Mouse (Mus musculus): Measurements from ENCODE around the gene Dnajb5. TPM values are rescaled to one million over a fixed set of nuclear protein-coding genes. Genes with fewer than 3 reads are reported as not detected.
A peak's percentile ranks its signal among the peaks of the same experiment; 100 is the strongest.
"Not testable (repeated sequence)": the region's sequence is repeated elsewhere in the genome, so short reads cannot be mapped to it uniquely, and the experiment has no call there.

Gene Dnajb5
- polyA plus RNA-seq, 1 experiment from 2014 or later = 7.6 TPM

DNA sequence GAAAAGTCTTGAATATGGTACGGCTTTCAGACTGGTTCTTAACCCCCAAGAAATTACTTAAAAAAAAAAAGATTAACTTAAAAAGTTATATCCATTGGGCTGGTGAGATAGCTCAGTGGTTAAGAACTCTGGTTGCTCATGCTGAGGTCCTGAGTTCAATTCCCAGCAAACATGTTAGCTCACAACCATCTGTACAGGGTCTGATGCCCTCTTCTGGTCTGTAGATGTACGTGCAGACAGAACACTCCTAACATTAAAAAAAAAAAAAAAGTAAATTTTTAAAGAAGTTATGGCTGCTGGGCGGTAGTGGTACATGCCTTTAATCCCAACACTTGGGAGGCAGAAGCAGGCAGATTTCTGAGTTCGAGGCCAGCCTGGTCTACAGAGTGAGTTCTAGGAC lies 28.4 kb downstream of the Dnajb5 start:
- peaks cover 20% of the 10 kb centered on the region; the same call in 1 of the 2 replicates for H3K36me3 ChIP-seq

DNA sequence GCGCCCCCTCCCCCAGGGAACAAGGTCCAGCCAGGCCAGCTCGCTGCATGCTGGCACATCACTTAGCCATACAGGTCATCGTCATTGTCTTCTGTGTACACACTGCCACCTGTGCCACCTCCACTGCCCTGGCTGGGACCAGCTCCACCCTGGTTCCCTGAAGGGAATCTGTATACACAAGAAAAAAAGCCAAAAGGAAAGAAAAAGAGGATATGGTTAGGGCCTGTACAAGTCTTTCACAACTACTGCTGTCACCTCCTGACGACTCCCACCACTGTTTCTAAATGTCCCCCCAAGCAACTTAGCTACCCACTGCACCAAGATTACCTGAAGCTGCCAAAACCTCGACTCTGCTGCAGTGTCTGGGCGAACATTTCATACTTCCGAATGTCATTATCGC lies 30.9 kb downstream of the Dnajb5 start:
- not testable (repeated sequence) for H3K27ac ChIP-seq; H3K4me1 ChIP-seq; H3K27me3 ChIP-seq (replicated peaks); H3K9ac ChIP-seq; H3K4me3 ChIP-seq (replicated peaks); H3K9me3 ChIP-seq; ATAC-seq (ENCODE audit: insufficient read depth, low FRiP score, low read depth); H3K4me2 ChIP-seq
- WGBS = 89% methylated on average over 8 of the region's 8 CpGs
- peaks cover 40% of the 10 kb centered on the region for H3K36me3 ChIP-seq

More for the DNA sequence above, 28.4 kb downstream of the Dnajb5 start:
- H3K9ac ChIP-seq = no peak overlapping the region
- WGBS = 91% methylated on average over 4 of the region's 4 CpGs
- no peak overlapping the region for H3K27ac ChIP-seq
- H3K4me3 ChIP-seq (replicated peaks) = no peak overlapping the region
- no peaks in the 10 kb centered on the region for H3K27me3 ChIP-seq (replicated peaks)
- H3K9me3 ChIP-seq = no peaks in the 10 kb centered on the region
- H3K4me1 ChIP-seq = no peaks in the 10 kb centered on the region
- no peak for ATAC-seq (ENCODE audit: insufficient read depth, low FRiP score, low read depth)
- no peak overlapping the region for H3K4me2 ChIP-seq

- Histone ChIP-seq H3K36me3 (peaks cover 71% of the 10 kb centered on the region), H3K9ac (no peak overlapping the region), H3K9me3 (no peaks in the 10 kb centered on the region), H3K27ac (no peak overlapping the region), H3K27me3 (replicated peaks) (no peaks in the 10 kb centered on the region), H3K4me1 (no peaks in the 10 kb centered on the region), H3K4me2 (no peak overlapping the region), H3K4me3 (replicated peaks) (no peak overlapping the region)
- WGBS = 65% methylated on average over 1 of the region's 1 CpGs
- ATAC-seq (ENCODE audit: insufficient read depth, low FRiP score, low read depth) = no peak
These were observed 38.7 kb downstream of the Dnajb5 start for GRCm38 (mm10) chr4:42988296-42988695.

DNA sequence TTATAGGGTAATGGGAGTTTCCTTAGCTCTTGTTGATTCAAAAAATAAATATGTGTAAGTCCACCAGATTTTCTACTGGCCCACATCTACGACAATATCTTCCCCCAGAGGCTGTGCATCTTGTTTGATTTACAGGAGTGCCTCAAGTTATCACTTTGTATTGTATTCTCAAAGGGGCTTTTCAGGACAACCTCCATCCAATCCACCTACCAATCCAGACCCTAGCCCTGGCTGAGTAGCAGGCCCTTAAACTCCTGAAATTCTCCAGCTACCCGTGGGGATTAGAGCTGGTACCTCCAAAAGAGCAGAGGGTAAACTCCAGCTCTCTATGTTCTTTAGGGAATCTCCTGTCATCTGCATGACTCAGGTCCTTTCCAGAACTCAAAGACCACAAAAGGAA lies 48.4 kb downstream of the Dnajb5 start:
- no peak for ATAC-seq (ENCODE audit: insufficient read depth, low FRiP score, low read depth)
- Histone ChIP-seq H3K4me2 (peak overlapping the region; percentile 60), H3K9ac (no peak overlapping the region), H3K27ac (no peak overlapping the region), H3K4me1 (peaks cover 9% of the 10 kb centered on the region), H3K9me3 (no peaks in the 10 kb centered on the region), H3K36me3 (peaks cover 16% of the 10 kb centered on the region), H3K27me3 (replicated peaks) (no peaks in the 10 kb centered on the region), H3K4me3 (replicated peaks) (peak overlapping the region; percentile 67)
- 46% methylated on average over 2 of the region's 2 CpGs for WGBS

DNA sequence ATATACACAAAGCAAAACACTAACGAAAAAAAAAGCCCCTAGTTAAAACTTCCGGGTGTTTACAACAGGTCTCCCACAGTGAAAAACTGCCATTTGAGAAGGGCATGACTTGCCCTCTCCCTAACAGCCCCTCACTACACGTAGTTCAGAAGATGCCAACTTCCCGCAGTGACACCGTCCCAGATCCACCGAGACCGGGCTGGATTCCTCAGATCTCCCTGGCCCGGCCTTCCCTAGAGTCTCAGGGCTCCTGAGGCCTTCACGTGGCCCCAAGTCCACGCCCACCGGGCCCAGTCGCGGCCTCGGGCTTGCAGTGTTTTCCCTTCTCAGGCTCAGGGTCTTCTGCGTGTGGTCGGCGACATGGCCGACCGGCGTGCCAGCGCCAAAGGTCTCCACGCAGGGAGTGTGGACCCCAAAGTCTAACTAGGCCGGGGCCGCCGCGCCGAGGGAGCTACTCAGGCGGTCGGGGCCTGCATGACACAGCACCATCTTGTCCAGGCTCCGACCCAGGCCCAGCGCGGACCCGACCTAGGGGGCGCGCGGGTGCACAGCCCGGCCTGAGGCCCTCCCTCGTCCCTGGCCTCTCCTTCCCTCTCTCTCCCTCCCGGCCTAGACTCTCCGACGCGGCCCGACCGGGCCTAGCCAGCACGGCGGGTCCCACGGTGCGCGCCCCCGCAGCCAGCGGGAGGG lies 50.0 kb downstream of the Dnajb5 start:
- H3K9me3 ChIP-seq = no peaks in the 10 kb centered on the region
- H3K4me1 ChIP-seq = peaks cover 9% of the 10 kb centered on the region
- peak overlapping the region; percentile 99 for H3K27ac ChIP-seq
- peak overlapping the region; percentile 97 for H3K9ac ChIP-seq
- H3K4me3 ChIP-seq (replicated peaks) = peak overlapping the region; percentile 67
- H3K36me3 ChIP-seq = peaks cover 6% of the 10 kb centered on the region; the same call in 1 of the 2 replicates
- under 1% methylated on average over 51 of the region's 51 CpGs for WGBS
- no peaks in the 10 kb centered on the region for H3K27me3 ChIP-seq (replicated peaks)
- peak; percentile 70 for ATAC-seq (ENCODE audit: insufficient read depth, low FRiP score, low read depth)
- H3K4me2 ChIP-seq = peak overlapping the region; percentile 60

DNA sequence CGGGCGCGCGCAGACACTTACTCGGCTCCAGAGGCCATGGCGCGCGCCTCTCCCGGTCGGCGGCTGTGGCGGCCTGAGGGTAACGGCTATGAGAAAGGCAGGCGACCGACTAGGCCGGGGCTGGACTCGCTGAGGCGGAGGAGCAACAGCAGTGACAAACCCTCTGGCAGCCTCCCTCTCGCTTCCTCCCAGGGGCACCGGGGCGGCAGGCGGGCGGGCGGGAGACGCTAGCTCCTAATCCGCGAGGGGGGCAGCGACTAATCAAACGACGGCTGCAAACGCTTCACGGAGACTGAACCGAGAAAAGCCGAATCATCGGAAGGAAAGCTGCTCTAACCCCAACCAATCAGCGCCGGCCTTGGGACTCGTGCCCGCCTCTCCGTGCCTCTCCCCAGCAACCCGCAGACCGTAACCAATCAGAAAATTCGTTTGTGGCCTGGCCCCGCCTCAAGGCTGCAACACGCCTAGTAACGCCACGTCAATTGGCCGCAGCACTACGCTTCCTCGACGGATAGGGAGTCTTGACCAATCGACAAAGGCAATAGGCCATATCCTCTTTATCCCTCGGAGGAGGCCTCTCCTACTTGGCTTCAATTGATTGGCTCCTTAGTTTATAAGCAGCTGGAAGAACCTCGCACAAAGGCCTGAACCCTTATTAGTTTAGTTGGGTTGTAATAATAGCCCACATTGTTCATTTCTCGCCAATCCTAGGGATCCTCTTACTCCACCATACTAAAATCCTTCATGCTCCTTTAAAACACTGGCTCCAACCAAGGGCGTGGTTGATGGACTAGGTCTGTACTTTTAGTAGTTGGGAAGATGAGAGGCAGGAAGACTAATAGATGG lies 50.8 kb downstream of the Dnajb5 start, which contains the start of gene Vcp:
Gene Vcp, minus strand, starts transcription at position 367 of the 846 bp plus-strand sequence.
- under 1% methylated on average over 51 of the region's 56 CpGs for WGBS
- H3K9me3 ChIP-seq; H3K27me3 ChIP-seq (replicated peaks); H3K4me1 ChIP-seq; H3K36me3 ChIP-seq: not testable (repeated sequence)
- Histone ChIP-seq H3K27ac (peak within 1 kb of the TSS; percentile 99), H3K9ac (peak within 1 kb of the TSS; percentile 97), H3K4me3 (replicated peaks) (peak within 1 kb of the TSS; percentile 67), H3K4me2 (peak within 1 kb of the TSS; percentile 60)
- ATAC-seq (ENCODE audit: insufficient read depth, low FRiP score, low read depth) = peak; percentile 98

GRCm38 (mm10) chr4:43001272-43001671 lies 51.7 kb downstream of the Dnajb5 start:
- H3K9ac ChIP-seq = no peak overlapping the region
- H3K4me1 ChIP-seq = peaks cover 9% of the 10 kb centered on the region
- no peaks in the 10 kb centered on the region for H3K27me3 ChIP-seq (replicated peaks)
- ATAC-seq (ENCODE audit: insufficient read depth, low FRiP score, low read depth) = no peak
- no peaks in the 10 kb centered on the region for H3K9me3 ChIP-seq
- H3K4me3 ChIP-seq (replicated peaks) = no peak overlapping the region
- H3K27ac ChIP-seq = no peak overlapping the region
- no peaks in the 10 kb centered on the region for H3K36me3 ChIP-seq
- 87% methylated on average over 2 of the region's 2 CpGs for WGBS
- no peak overlapping the region for H3K4me2 ChIP-seq

DNA sequence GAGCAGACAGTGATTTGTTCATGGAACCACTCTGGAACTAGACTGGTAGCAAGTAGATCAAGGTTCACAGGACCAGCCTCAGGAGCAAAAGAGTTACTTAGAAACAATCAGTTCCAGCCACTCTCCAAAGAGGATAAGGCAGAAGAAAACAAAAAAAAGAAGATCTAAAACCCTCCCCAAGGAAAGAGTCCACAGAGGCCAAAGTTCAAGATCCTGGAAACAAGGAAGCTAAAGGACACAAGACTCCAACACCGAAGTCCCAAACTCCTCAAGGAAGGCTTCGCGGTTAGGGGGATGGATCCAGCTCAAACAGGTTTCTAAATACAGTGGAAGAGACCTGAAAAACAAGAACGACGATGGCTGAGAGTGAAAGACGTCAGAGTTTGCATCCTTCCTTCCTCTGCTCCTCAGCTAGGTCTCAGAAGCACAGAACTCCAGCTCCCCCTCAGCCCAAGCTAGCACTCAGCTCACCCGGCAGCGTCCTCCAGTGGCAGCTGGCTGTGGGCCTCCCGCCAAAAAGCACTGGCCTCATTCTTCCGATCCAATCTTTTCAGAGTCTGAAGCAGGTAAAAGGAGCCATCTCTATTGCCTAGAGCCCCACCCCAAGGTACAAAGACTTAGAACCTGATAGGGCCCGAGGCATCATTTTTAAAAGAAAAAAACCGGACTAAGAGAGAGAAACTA lies 53.3 kb downstream of the Dnajb5 start:
- peaks cover 7% of the 10 kb centered on the region for H3K4me1 ChIP-seq
- no peak for ATAC-seq (ENCODE audit: insufficient read depth, low FRiP score, low read depth)
- H3K9ac ChIP-seq = no peak overlapping the region
- H3K4me2 ChIP-seq = no peak overlapping the region
- H3K9me3 ChIP-seq = no peaks in the 10 kb centered on the region
- no peaks in the 10 kb centered on the region for H3K27me3 ChIP-seq (replicated peaks)
- 79% methylated on average over 12 of the region's 12 CpGs for WGBS
- H3K4me3 ChIP-seq (replicated peaks) = no peak overlapping the region
- H3K36me3 ChIP-seq = no peaks in the 10 kb centered on the region
- H3K27ac ChIP-seq = no peak overlapping the region

- no peak for ATAC-seq (ENCODE audit: insufficient read depth, low FRiP score, low read depth)
- Histone ChIP-seq H3K27ac (no peak overlapping the region), H3K4me3 (replicated peaks) (no peak overlapping the region), H3K9me3 (no peaks in the 10 kb centered on the region), H3K4me2 (no peak overlapping the region), H3K36me3 (no peaks in the 10 kb centered on the region), H3K9ac (no peak overlapping the region), H3K4me1 (peaks cover 12% of the 10 kb centered on the region; the same call in 1 of the 2 replicates), H3K27me3 (replicated peaks) (no peaks in the 10 kb centered on the region)
- 91% methylated on average over 3 of the region's 3 CpGs for WGBS
These were observed 55.3 kb downstream of the Dnajb5 start for GRCm38 (mm10) chr4:43004951-43005350.

DNA sequence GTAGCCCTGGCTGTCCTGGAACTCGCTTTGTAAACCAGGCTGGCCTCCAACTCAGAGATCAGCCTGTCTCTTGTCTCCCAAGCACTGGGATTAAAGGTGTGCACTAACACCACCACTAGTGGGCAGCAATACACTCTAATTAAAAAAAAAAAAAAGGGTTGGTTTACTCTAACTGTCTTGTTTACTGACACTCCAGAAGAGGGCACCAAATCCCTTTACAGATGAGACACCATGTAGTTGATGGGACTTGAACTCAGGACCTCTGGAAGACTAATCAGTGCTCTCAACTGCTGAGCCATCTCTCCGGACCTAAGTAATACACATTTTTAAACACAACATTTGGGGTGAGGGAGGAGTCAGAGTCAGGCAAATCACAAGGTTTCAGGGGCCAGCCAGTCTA lies 56.2 kb downstream of the Dnajb5 start:
- no peak overlapping the region for H3K4me2 ChIP-seq
- H3K36me3 ChIP-seq = no peaks in the 10 kb centered on the region
- no peak overlapping the region for H3K27ac ChIP-seq
- H3K9ac ChIP-seq = no peak overlapping the region
- no peaks in the 10 kb centered on the region for H3K9me3 ChIP-seq
- 58% methylated on average over 2 of the region's 2 CpGs for WGBS
- ATAC-seq (ENCODE audit: insufficient read depth, low FRiP score, low read depth) = no peak
- H3K4me3 ChIP-seq (replicated peaks) = no peak overlapping the region
- H3K4me1 ChIP-seq = peaks cover 12% of the 10 kb centered on the region; the same call in 1 of the 2 replicates
- no peaks in the 10 kb centered on the region for H3K27me3 ChIP-seq (replicated peaks)

All from stomach, embryonic 15.5 days (tissue).